Mouse (Mus musculus) brain, embryonic 14.5 days (tissue): ENCODE results near the gene Nrxn3.

ENCODE experiments used
- CTCF ChIP-seq: fragments of 200-500 bp; IDR thresholded peaks from 2 replicates; pipeline ENCODE4 v1.5.1; 2012; ENCODE audit warnings: inconsistent platforms, mild to moderate bottlenecking, moderate library complexity, borderline replicate concordance; ENCODE audit not compliant: insufficient read depth, insufficient read length; ENCODE audit errors: extremely low read depth
- POLR2A ChIP-seq: fragments of 200-500 bp; IDR thresholded peaks from 2 replicates; pipeline ENCODE4 v1.6.1; 2012; ENCODE audit warnings: mild to moderate bottlenecking, inconsistent platforms, borderline replicate concordance; ENCODE audit not compliant: poor library complexity, insufficient read depth, insufficient read length, severe bottlenecking; ENCODE audit errors: extremely low read depth

DNA sequence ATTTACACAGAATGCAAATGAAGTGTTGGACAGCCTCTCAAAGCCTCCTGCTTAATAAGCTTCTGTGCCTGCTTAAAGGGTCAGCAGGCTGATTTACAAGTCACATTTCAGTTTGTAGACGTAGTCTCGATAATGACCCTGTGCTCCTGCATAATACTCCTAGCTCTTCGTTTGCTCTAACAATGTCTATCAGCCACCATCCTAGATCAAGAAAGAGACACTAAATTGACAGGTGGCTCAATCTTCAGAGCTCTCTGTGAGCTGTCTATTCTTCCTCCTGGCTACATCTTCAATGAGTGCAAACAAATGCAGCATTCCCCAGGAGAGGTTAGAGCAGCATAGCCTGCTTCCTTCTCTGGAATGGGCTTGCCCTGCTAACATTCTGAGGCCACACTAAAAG lies 1186.9 kb downstream of the Nrxn3 start:
- TF ChIP-seq CTCF (no peak), POLR2A (no peak)
